Mouse (Mus musculus): ENCODE data around the gene Gpc6.

Gene Gpc6

DNA sequence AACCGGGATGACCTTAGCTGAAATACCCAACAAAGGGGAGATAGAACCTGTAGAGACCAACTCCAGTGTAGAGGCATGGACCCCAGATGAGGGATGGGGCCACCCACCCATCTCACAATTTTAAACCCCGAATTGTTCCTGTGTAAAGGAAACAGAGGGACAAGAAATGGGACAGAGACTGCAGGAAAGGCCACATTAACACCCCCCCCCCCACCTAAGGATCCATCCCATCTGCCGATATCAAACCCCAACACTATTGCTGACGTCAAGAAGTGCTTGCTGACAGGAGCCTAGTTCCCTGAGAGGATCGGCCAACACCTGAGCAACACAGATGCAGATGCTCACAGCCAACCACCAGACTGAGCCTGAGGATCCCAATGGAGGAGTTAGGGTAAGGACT, 241.2 kb downstream of the Gpc6 start:
- H3K36me3 ChIP-seq (ENCODE audit: control insufficient read depth, insufficient read depth, low read length, poor library complexity, severe bottlenecking), result no peaks in the 10 kb centered on the region
- no peaks in the 10 kb centered on the region for H3K27me3 ChIP-seq (ENCODE audit: control insufficient read depth, insufficient read depth, low read length, poor library complexity, severe bottlenecking)
- DNase-seq (ENCODE audit: low read depth, low spot score), result no peak

- Histone ChIP-seq H3K36me3 (ENCODE audit: control insufficient read depth, insufficient read depth, low read length, poor library complexity, severe bottlenecking) (no peaks in the 10 kb centered on the region), H3K27me3 (ENCODE audit: control insufficient read depth, insufficient read depth, low read length, poor library complexity, severe bottlenecking) (no peaks in the 10 kb centered on the region)
- DNase-seq (ENCODE audit: low read depth, low spot score), result no peak
Observed at GRCm38 (mm10) chr14:117193364-117193763, 268.2 kb downstream of the Gpc6 start.

GRCm38 (mm10) chr14:117202012-117202411, 276.9 kb downstream of the Gpc6 start:
- H3K27me3 ChIP-seq (ENCODE audit: control insufficient read depth, insufficient read depth, low read length, poor library complexity, severe bottlenecking), result no peaks in the 10 kb centered on the region
- DNase-seq (ENCODE audit: low read depth, low spot score), result no peak
- H3K36me3 ChIP-seq (ENCODE audit: control insufficient read depth, insufficient read depth, low read length, poor library complexity, severe bottlenecking), result no peaks in the 10 kb centered on the region

- DNase-seq (ENCODE audit: low read depth, low spot score), result no peak
- H3K36me3 ChIP-seq (ENCODE audit: control insufficient read depth, insufficient read depth, low read length, poor library complexity, severe bottlenecking), result no peaks in the 10 kb centered on the region
Observed at GRCm38 (mm10) chr14:117203960-117204359, 278.8 kb downstream of the Gpc6 start.

DNA sequence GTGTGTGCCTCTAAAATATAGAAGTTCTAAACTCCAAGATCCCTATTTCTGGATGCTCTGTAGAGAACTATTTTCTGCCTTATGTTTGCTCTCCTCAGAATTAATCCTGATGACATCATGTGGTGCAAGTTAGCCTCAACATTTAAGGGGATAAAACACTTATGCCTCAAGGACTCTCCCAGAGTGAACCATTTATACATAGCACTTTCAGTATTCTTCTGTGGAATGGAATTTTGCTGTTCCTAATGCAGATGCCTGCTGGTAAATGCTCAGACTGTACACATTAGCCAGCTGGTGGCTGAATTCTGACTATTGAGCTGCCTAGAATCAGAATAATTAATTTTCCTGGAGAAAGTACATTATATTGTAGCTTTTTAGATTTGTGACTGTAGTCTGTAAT, 289.3 kb downstream of the Gpc6 start:
- Histone ChIP-seq H3K36me3 (ENCODE audit: control insufficient read depth, insufficient read depth, low read length, poor library complexity, severe bottlenecking) (no peaks in the 10 kb centered on the region), H3K27me3 (ENCODE audit: control insufficient read depth, insufficient read depth, low read length, poor library complexity, severe bottlenecking) (no peaks in the 10 kb centered on the region)
- DNase-seq (ENCODE audit: low read depth, low spot score), result no peak

More at GRCm38 (mm10) chr14:117203960-117204359, 278.8 kb downstream of the Gpc6 start:
- H3K27me3 ChIP-seq (ENCODE audit: control insufficient read depth, insufficient read depth, low read length, poor library complexity, severe bottlenecking), result no peaks in the 10 kb centered on the region

GRCm38 (mm10) chr14:117226920-117227319, 301.8 kb downstream of the Gpc6 start:
- H3K27me3 ChIP-seq (ENCODE audit: control insufficient read depth, insufficient read depth, low read length, poor library complexity, severe bottlenecking), result no peaks in the 10 kb centered on the region
- DNase-seq (ENCODE audit: low read depth, low spot score), result no peak
- no peaks in the 10 kb centered on the region for H3K36me3 ChIP-seq (ENCODE audit: control insufficient read depth, insufficient read depth, low read length, poor library complexity, severe bottlenecking)

GRCm38 (mm10) chr14:117230476-117230875, 305.4 kb downstream of the Gpc6 start:
- Histone ChIP-seq H3K27me3 (ENCODE audit: control insufficient read depth, insufficient read depth, low read length, poor library complexity, severe bottlenecking) (no peaks in the 10 kb centered on the region), H3K36me3 (ENCODE audit: control insufficient read depth, insufficient read depth, low read length, poor library complexity, severe bottlenecking) (no peaks in the 10 kb centered on the region)
- no peak for DNase-seq (ENCODE audit: low read depth, low spot score)

DNA sequence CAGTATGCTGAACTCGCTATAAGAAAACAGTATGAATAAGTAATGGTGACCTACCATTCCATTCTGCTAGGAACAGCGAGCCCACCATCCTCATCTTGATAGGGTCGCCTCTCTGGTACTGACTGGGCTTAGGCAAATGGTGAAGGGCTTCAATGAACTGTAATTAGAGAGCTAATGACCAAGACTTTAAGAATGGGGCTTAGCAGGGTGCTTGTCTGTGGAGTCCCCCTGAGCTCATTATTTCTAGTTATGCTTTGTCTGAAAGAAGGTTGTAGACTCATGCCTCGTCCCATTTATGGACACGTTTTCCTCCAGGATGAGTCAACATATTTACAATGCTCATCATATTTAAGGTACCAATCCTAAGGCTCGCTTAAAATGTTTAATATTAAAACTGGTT, 313.1 kb downstream of the Gpc6 start:
- Histone ChIP-seq H3K36me3 (ENCODE audit: control insufficient read depth, insufficient read depth, low read length, poor library complexity, severe bottlenecking) (no peaks in the 10 kb centered on the region), H3K27me3 (ENCODE audit: control insufficient read depth, insufficient read depth, low read length, poor library complexity, severe bottlenecking) (no peaks in the 10 kb centered on the region)
- DNase-seq (ENCODE audit: low read depth, low spot score), result no peak

GRCm38 (mm10) chr14:117239694-117240427, 314.7 kb downstream of the Gpc6 start:
- no peak for DNase-seq (ENCODE audit: low read depth, low spot score)
- no peaks in the 10 kb centered on the region for H3K36me3 ChIP-seq (ENCODE audit: control insufficient read depth, insufficient read depth, low read length, poor library complexity, severe bottlenecking)
- no peaks in the 10 kb centered on the region for H3K27me3 ChIP-seq (ENCODE audit: control insufficient read depth, insufficient read depth, low read length, poor library complexity, severe bottlenecking)

DNA sequence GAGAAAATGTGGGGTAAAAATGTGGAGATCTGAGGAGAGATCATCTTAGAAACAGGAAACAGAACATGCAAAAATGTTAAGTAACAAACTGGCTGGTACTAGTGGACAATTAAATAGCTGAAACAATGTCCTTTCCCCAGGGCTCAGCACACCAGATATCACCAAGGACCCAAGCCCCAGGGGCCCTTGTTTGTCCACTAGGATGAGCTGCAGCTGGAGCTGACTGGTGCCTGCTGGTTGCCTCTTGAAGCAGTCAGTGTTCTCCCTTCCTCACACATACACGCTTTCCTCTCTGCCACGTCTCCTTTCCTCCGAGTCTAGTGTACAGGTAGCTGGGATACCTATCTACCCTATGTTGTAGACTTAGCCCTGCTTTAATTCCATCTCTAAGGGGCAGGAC, 320.5 kb downstream of the Gpc6 start:
- DNase-seq (ENCODE audit: low read depth, low spot score), result no peak
- Histone ChIP-seq H3K36me3 (ENCODE audit: control insufficient read depth, insufficient read depth, low read length, poor library complexity, severe bottlenecking) (no peaks in the 10 kb centered on the region), H3K27me3 (ENCODE audit: control insufficient read depth, insufficient read depth, low read length, poor library complexity, severe bottlenecking) (no peaks in the 10 kb centered on the region)

DNA sequence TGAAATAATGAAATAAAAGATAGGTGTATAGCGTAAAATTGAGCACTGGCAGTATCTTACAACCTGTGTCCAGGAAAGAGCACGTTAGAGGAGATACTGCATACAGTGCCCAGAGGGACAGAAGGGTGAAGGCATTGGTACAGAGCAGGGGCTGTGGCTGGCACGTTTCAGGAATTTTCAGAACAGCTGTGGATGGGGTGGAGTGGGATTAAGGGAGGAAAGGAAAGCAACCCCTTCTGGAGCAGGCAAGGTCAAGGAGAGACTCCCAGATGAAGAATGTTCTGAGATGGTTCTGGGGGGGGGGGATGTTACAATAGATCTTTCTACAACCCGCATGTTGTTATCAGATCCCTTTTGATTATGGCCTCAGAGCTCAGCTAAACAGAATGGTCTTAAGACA, 331.1 kb downstream of the Gpc6 start:
- H3K36me3 ChIP-seq (ENCODE audit: control insufficient read depth, insufficient read depth, low read length, poor library complexity, severe bottlenecking), result no peaks in the 10 kb centered on the region
- no peak for DNase-seq (ENCODE audit: low read depth, low spot score)
- H3K27me3 ChIP-seq (ENCODE audit: control insufficient read depth, insufficient read depth, low read length, poor library complexity, severe bottlenecking), result no peaks in the 10 kb centered on the region

GRCm38 (mm10) chr14:117265653-117266052, 340.5 kb downstream of the Gpc6 start:
- Histone ChIP-seq H3K27me3 (ENCODE audit: control insufficient read depth, insufficient read depth, low read length, poor library complexity, severe bottlenecking) (no peaks in the 10 kb centered on the region), H3K36me3 (ENCODE audit: control insufficient read depth, insufficient read depth, low read length, poor library complexity, severe bottlenecking) (no peaks in the 10 kb centered on the region)
- no peak for DNase-seq (ENCODE audit: low read depth, low spot score)

DNA sequence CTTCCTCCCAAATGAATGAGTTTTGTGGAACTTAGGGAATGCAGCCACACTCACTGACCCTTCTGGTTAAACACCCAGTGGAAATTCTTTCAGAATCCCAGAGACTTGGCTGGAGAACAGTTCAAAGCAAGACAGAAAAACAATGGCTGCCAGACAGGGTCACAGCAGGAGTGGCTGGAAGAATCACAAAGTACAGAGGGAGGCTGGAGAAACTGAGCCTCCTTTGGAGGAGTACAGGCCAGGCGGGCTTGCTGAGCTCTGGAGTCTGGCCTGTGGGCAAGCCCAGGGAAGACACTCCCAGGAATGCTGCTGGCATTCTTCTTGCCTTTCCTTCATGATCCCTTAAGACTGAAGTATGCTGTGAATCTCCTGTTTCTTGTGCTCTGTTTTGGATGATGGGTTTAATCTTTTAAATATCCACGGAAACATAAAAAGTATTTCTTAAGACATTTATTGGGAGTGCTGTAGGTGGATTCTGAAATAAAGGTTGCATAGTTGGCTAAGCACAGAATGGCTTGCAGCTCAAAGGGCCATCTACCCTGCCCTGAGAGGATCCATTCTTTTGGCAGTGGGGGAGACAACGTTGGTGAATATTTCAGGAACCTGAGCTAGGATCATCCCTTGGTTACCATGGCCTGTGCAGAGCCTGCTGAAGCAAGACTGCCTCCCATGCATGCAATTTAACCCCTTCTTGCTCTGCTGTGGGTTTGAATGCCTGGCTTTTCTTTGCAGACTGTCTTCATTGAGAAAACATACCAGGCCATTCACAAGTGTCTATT, 342.9 kb downstream of the Gpc6 start:
- no peaks in the 10 kb centered on the region for H3K27me3 ChIP-seq (ENCODE audit: control insufficient read depth, insufficient read depth, low read length, poor library complexity, severe bottlenecking)
- H3K36me3 ChIP-seq (ENCODE audit: control insufficient read depth, insufficient read depth, low read length, poor library complexity, severe bottlenecking), result no peaks in the 10 kb centered on the region
- no peak for DNase-seq (ENCODE audit: low read depth, low spot score)

GRCm38 (mm10) chr14:117283631-117284030, 358.5 kb downstream of the Gpc6 start:
- no peak for DNase-seq (ENCODE audit: low read depth, low spot score)
- Histone ChIP-seq H3K36me3 (ENCODE audit: control insufficient read depth, insufficient read depth, low read length, poor library complexity, severe bottlenecking) (no peaks in the 10 kb centered on the region), H3K27me3 (ENCODE audit: control insufficient read depth, insufficient read depth, low read length, poor library complexity, severe bottlenecking) (no peaks in the 10 kb centered on the region)

GRCm38 (mm10) chr14:117293746-117294145, 368.6 kb downstream of the Gpc6 start:
- DNase-seq (ENCODE audit: low read depth, low spot score), result no peak
- Histone ChIP-seq H3K36me3 (ENCODE audit: control insufficient read depth, insufficient read depth, low read length, poor library complexity, severe bottlenecking) (no peaks in the 10 kb centered on the region), H3K27me3 (ENCODE audit: control insufficient read depth, insufficient read depth, low read length, poor library complexity, severe bottlenecking) (no peaks in the 10 kb centered on the region)

All from splenic B cell, adult 2 months (primary cell).